ENCODE assay signal across 9 mouse cellular contexts in the genomic region with DNA sequence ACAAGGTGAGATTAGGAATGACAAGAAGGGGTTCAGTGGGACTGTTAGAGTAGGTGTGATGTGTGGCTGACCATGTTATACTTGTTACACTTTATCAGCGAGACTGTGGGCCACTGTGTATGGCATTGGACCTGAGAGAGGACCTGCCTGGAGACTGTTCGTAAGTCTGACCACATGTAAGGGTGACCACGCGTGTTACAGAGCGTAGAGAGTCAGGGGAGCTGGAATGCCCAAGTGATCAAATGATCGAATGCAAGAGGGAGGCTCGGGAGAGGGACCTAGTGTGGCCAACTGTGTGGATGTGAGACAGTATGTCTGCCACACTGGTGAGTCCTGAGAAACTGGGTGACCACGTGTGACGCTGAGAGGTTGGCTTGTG. TPM values are rescaled to one million over a fixed set of nuclear protein-coding genes. Genes with fewer than 3 reads are reported as not detected.
DNase-seq lines count a peak whose midpoint lies in the region; ATAC-seq lines count a peak whose summit lies in the region.
"Had no signal": no experiment of that assay in that cellular context is flagged by ENCODE, and none has a peak within 500 bp of the region (broad histone marks: within the 10 kb centered on the region; RNA-seq: fewer than 3 reads in every experiment).

No protein-coding gene starts in this region.

- peak overlapping the region; percentile 67 for H3K4me2 ChIP-seq in kidney, embryonic 14.5 days (replicated peaks; ENCODE audit: low read depth, low read length)
- H3K4me2 ChIP-seq in embryonic facial prominence, embryonic 12.5 days (replicated peaks) = peak overlapping the region; percentile 57
- peak overlapping the region; percentile 56 for H3K4me2 ChIP-seq in hindbrain, embryonic 15.5 days
- peak overlapping the region; percentile 55 for H3K4me2 ChIP-seq in midbrain, embryonic 14.5 days (ENCODE audit: low read length)

- DNase-seq in kidney, postnatal 36 days = no peak
- no peak for DNase-seq in midbrain, embryonic 14.5 days
- DNase-seq in embryo, embryonic 11 days = no peak
- no peak for DNase-seq in gastrocnemius, adult 8-10 months (ENCODE audit: low spot score in 2 of 2)
- DNase-seq in gastrocnemius, adult 18-20 months (ENCODE audit: low spot score) = no peak

- WGBS in kidney, embryonic 14.5 days = 39% methylated on average over 9 of the region's 9 CpGs
- 29% methylated on average over 9 of the region's 9 CpGs for WGBS in embryonic facial prominence, embryonic 12.5 days
- 48% methylated on average over 9 of the region's 9 CpGs for WGBS in hindbrain, embryonic 15.5 days
- WGBS in midbrain, embryonic 14.5 days = 48% methylated on average over 9 of the region's 9 CpGs

- 0 out of 2 replicates have a peak, but pooled peaks have one; percentile 0 for ATAC-seq in kidney, embryonic 14.5 days (ENCODE audit: low FRiP score, low TSS enrichment)
- ATAC-seq in embryonic facial prominence, embryonic 12.5 days (ENCODE audit: insufficient number of reproducible peaks, insufficient read depth, low FRiP score, low TSS enrichment) = no peak
- ATAC-seq in hindbrain, embryonic 15.5 days (ENCODE audit: low FRiP score, low read depth) = peak; percentile 17; the same call in 1 of the 2 replicates
- ATAC-seq in midbrain, embryonic 14.5 days (ENCODE audit: low FRiP score, low TSS enrichment) = no peak

- peak overlapping the region; percentile 35 for H3K4me3 ChIP-seq in kidney, embryonic 14.5 days (ENCODE audit: low read length)
- peak overlapping the region; percentile 32 for H3K4me3 ChIP-seq in embryonic facial prominence, embryonic 12.5 days
- H3K4me3 ChIP-seq in hindbrain, embryonic 15.5 days = no peak overlapping the region
- no peak overlapping the region for H3K4me3 ChIP-seq in midbrain, embryonic 14.5 days (replicated peaks; ENCODE audit: low read depth, low read length)

- no peaks in the 10 kb centered on the region; the same call in 1 of the 2 replicates for H3K36me3 ChIP-seq in kidney, embryonic 14.5 days (ENCODE audit: control insufficient read depth, insufficient read depth, low read length)
- peaks cover 15% of the 10 kb centered on the region for H3K36me3 ChIP-seq in embryonic facial prominence, embryonic 12.5 days
- peaks cover 6% of the 10 kb centered on the region; the same call in 1 of the 2 replicates for H3K36me3 ChIP-seq in hindbrain, embryonic 15.5 days
- peaks cover 4% of the 10 kb centered on the region for H3K36me3 ChIP-seq in midbrain, embryonic 14.5 days (ENCODE audit: control insufficient read depth, insufficient read depth, low read length)

- no peak overlapping the region for H3K9ac ChIP-seq in kidney, embryonic 14.5 days (ENCODE audit: low read depth, low read length)
- peak overlapping the region; percentile 47 for H3K9ac ChIP-seq in embryonic facial prominence, embryonic 12.5 days
- no peak overlapping the region for H3K9ac ChIP-seq in hindbrain, embryonic 15.5 days
- no peak overlapping the region for H3K9ac ChIP-seq in midbrain, embryonic 14.5 days (replicated peaks; ENCODE audit: low read length)

- no peak overlapping the region for H3K27ac ChIP-seq in kidney, embryonic 14.5 days (ENCODE audit: low read depth, low read length)
- H3K27ac ChIP-seq in embryonic facial prominence, embryonic 12.5 days = peak overlapping the region; percentile 96; the same call in 1 of the 2 replicates
- no peak overlapping the region for H3K27ac ChIP-seq in hindbrain, embryonic 15.5 days (replicated peaks)
- no peak overlapping the region for H3K27ac ChIP-seq in midbrain, embryonic 14.5 days (replicated peaks; ENCODE audit: low read depth, low read length)

- no peaks in the 10 kb centered on the region for H3K9me3 ChIP-seq in kidney, embryonic 14.5 days (ENCODE audit: control insufficient read depth, low read length)
- H3K9me3 ChIP-seq in embryonic facial prominence, embryonic 12.5 days = no peaks in the 10 kb centered on the region
- no peaks in the 10 kb centered on the region for H3K9me3 ChIP-seq in hindbrain, embryonic 15.5 days
- H3K9me3 ChIP-seq in midbrain, embryonic 14.5 days (ENCODE audit: control insufficient read depth, low read length) = no peaks in the 10 kb centered on the region

- H3K27me3 ChIP-seq in kidney, embryonic 14.5 days (ENCODE audit: control insufficient read depth, insufficient read depth, low read length) = peaks cover 10% of the 10 kb centered on the region
- peaks cover 10% of the 10 kb centered on the region; the same call in 1 of the 2 replicates for H3K27me3 ChIP-seq in embryonic facial prominence, embryonic 12.5 days
- peaks cover 16% of the 10 kb centered on the region; the same call in 1 of the 2 replicates for H3K27me3 ChIP-seq in hindbrain, embryonic 15.5 days
- H3K27me3 ChIP-seq in midbrain, embryonic 14.5 days (ENCODE audit: control insufficient read depth, insufficient read depth, low read length) = peaks cover 12% of the 10 kb centered on the region

- H3K4me1 ChIP-seq in kidney, embryonic 14.5 days (ENCODE audit: control insufficient read depth, insufficient read depth, low read length) = peaks cover 24% of the 10 kb centered on the region; the same call in 1 of the 2 replicates
- peaks cover 52% of the 10 kb centered on the region for H3K4me1 ChIP-seq in embryonic facial prominence, embryonic 12.5 days
- H3K4me1 ChIP-seq in hindbrain, embryonic 15.5 days (replicated peaks) = peaks cover 31% of the 10 kb centered on the region
- peaks cover 11% of the 10 kb centered on the region; the same call in 1 of the 2 replicates for H3K4me1 ChIP-seq in midbrain, embryonic 14.5 days (ENCODE audit: control insufficient read depth, insufficient read depth, low read length)

RNA-seq across cellular contexts. Expression of gene Gng8, which starts 0.8 kb away (rescaled TPM):
- 7.5 TPM in 2 replicates for polyA plus RNA-seq in kidney, embryonic 14.5 days (2014; fragmentation: Nextera tagmentation; extraction: Ambion mirVana)
- polyA plus RNA-seq in embryonic facial prominence, embryonic 12.5 days (2016; fragmentation: Nextera tagmentation; extraction: Ambion mirVana) = 21.5 and 22.7 TPM in 2 replicates
- 1.3 and 5.3 TPM in 2 replicates for polyA plus RNA-seq in hindbrain, embryonic 15.5 days (2015; fragmentation: Nextera tagmentation; extraction: Ambion mirVana)
- polyA plus RNA-seq in midbrain, embryonic 14.5 days (2014; fragmentation: Nextera tagmentation; extraction: Ambion mirVana) = 11.7 and 17.2 TPM in 2 replicates
- total RNA-seq in gastrocnemius, adult 8-10 months (2022) = under 1 TPM in 1 of 4 experiments, not detected in 3; 0.36 TPM
- under 1 TPM; 0.37 to 0.71 TPM for total RNA-seq in gastrocnemius, adult 18-20 months (2021)

RNA-seq across cellular contexts. Expression of gene Ptgir, which starts 13.9 kb away (rescaled TPM):
- polyA plus RNA-seq in kidney, embryonic 14.5 days (2014; fragmentation: Nextera tagmentation; extraction: Ambion mirVana) = 0.67 and 1.4 TPM in 2 replicates
- 1.7 and 2.2 TPM in 2 replicates for polyA plus RNA-seq in embryonic facial prominence, embryonic 12.5 days (2016; fragmentation: Nextera tagmentation; extraction: Ambion mirVana)
- polyA plus RNA-seq in hindbrain, embryonic 15.5 days (2015; fragmentation: Nextera tagmentation; extraction: Ambion mirVana) = 0.13 and 0.52 TPM in 2 replicates
- polyA plus RNA-seq in midbrain, embryonic 14.5 days (2014; fragmentation: Nextera tagmentation; extraction: Ambion mirVana) = 0.16 and 0.30 TPM in 2 replicates
- total RNA-seq in gastrocnemius, adult 8-10 months (2022) = under 1 TPM; 0.62 to 0.97 (median 0.93) TPM
- total RNA-seq in gastrocnemius, adult 18-20 months (2021) = 1 to 10 TPM in 1 of 2 experiments, under 1 TPM in 1; 0.39 to 2.2 TPM
- polyA plus RNA-seq: Patski had no signal

RNA-seq across cellular contexts. Expression of gene Dact3, which starts 17.2 kb away (rescaled TPM):
- 5.1 and 6.4 TPM in 2 replicates for polyA plus RNA-seq in kidney, embryonic 14.5 days (2014; fragmentation: Nextera tagmentation; extraction: Ambion mirVana)
- 13.4 and 14.6 TPM in 2 replicates for polyA plus RNA-seq in embryonic facial prominence, embryonic 12.5 days (2016; fragmentation: Nextera tagmentation; extraction: Ambion mirVana)
- 5.1 and 5.6 TPM in 2 replicates for polyA plus RNA-seq in hindbrain, embryonic 15.5 days (2015; fragmentation: Nextera tagmentation; extraction: Ambion mirVana)
- 4.9 and 6.2 TPM in 2 replicates for polyA plus RNA-seq in midbrain, embryonic 14.5 days (2014; fragmentation: Nextera tagmentation; extraction: Ambion mirVana)
- 1 to 10 TPM in 2 of 4 experiments, under 1 TPM in 2; 0.87 to 1.4 (median 1.1) TPM for total RNA-seq in gastrocnemius, adult 8-10 months (2022)
- 1 to 10 TPM in 1 of 2 experiments, under 1 TPM in 1; 0.89 to 1.6 TPM for total RNA-seq in gastrocnemius, adult 18-20 months (2021)

RNA-seq across cellular contexts. Expression of gene Calm3, which starts 31.6 kb away (rescaled TPM):
- polyA plus RNA-seq in kidney, embryonic 14.5 days (2014; fragmentation: Nextera tagmentation; extraction: Ambion mirVana) = 156 and 198 TPM in 2 replicates
- polyA plus RNA-seq in embryonic facial prominence, embryonic 12.5 days (2016; fragmentation: Nextera tagmentation; extraction: Ambion mirVana) = 123 and 134 TPM in 2 replicates
- polyA plus RNA-seq in hindbrain, embryonic 15.5 days (2015; fragmentation: Nextera tagmentation; extraction: Ambion mirVana) = 382 and 391 TPM in 2 replicates
- 494 and 652 TPM in 2 replicates for polyA plus RNA-seq in midbrain, embryonic 14.5 days (2014; fragmentation: Nextera tagmentation; extraction: Ambion mirVana)
- total RNA-seq in gastrocnemius, adult 8-10 months (2022) = 100 to 1,000 TPM; 386 to 534 (median 424) TPM
- total RNA-seq in gastrocnemius, adult 18-20 months (2021) = 100 to 1,000 TPM; 334 to 349 TPM

RNA-seq across cellular contexts. Expression of gene Prkd2, which starts 49.6 kb away (rescaled TPM):
- 10.9 and 15.7 TPM in 2 replicates for polyA plus RNA-seq in kidney, embryonic 14.5 days (2014; fragmentation: Nextera tagmentation; extraction: Ambion mirVana)
- polyA plus RNA-seq in embryonic facial prominence, embryonic 12.5 days (2016; fragmentation: Nextera tagmentation; extraction: Ambion mirVana) = 15.3 and 16.8 TPM in 2 replicates
- polyA plus RNA-seq in hindbrain, embryonic 15.5 days (2015; fragmentation: Nextera tagmentation; extraction: Ambion mirVana) = 6.2 and 6.7 TPM in 2 replicates
- 4.4 and 5.7 TPM in 2 replicates for polyA plus RNA-seq in midbrain, embryonic 14.5 days (2014; fragmentation: Nextera tagmentation; extraction: Ambion mirVana)
- total RNA-seq in gastrocnemius, adult 8-10 months (2022) = 1 to 10 TPM; 2.5 to 4.1 (median 3.4) TPM
- total RNA-seq in gastrocnemius, adult 18-20 months (2021) = 1 to 10 TPM; 4.9 to 5.9 TPM

Comparison
In these comparisons a context has a peak if more than half of its experiments do, and no peak if none do; other contexts are left out.
1. ATAC-seq: peak in kidney, embryonic 14.5 days (single experiment) and hindbrain, embryonic 15.5 days (single experiment); none in embryonic facial prominence, embryonic 12.5 days (single experiment) and midbrain, embryonic 14.5 days (single experiment).
2. H3K4me3 ChIP-seq: peak in kidney, embryonic 14.5 days (single experiment) and embryonic facial prominence, embryonic 12.5 days (single experiment); none in hindbrain, embryonic 15.5 days (single experiment) and midbrain, embryonic 14.5 days (single experiment).
3. Peak in every context shown above with its lines, with median percentiles within 50 percentile points of each other: H3K4me2 ChIP-seq.